In the genomic region with DNA sequence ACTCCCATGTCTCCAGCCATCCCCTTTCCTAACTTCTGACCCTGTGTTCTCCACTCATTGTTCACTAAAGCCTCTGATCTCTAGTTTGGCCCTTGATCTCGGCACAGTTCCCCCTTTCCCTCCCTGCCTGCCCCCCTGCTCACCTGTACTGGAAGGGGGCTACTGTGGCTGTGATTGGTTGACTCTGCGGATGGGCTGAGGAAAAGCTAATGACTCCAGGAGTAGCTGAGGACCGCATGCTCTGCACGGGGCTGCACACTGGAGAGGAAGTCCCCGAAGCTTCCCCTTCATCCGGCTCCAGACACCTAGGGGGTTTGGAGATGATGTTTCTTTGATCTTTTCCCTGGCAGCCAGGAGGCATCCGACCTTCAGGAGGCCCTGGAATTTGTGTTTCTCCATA, we compare ENCODE assay signal across 8 mouse cellular contexts. TPM values are rescaled to one million over a fixed set of nuclear protein-coding genes. Genes with fewer than 3 reads are reported as not detected.
DNase-seq lines count a peak whose midpoint lies in the region; ATAC-seq and TF ChIP-seq lines count a peak whose summit lies in the region.

A gene (minus strand): TSS at position 277 of the 400 bp plus-strand sequence.

- no peak within 1 kb of the TSS for H3K4me3 ChIP-seq in spleen, adult 2 months (ENCODE audit: extremely low read depth, insufficient read depth, insufficient read length)
- H3K4me3 ChIP-seq in forebrain, embryonic 12.5 days (replicated peaks) = no peak within 1 kb of the TSS
- no peak within 1 kb of the TSS for H3K4me3 ChIP-seq in hindbrain, postnatal 0 days (ENCODE audit: low read length)
- no peak within 1 kb of the TSS for H3K4me3 ChIP-seq in neural tube, embryonic 13.5 days

- ATAC-seq in forebrain, embryonic 12.5 days (ENCODE audit: low FRiP score) = no peak
- no peak for ATAC-seq in hindbrain, postnatal 0 days
- ATAC-seq in neural tube, embryonic 13.5 days (ENCODE audit: low read depth) = no peak
- no peak for ATAC-seq in frontal cortex, adult (ENCODE audit: low TSS enrichment)

- no peak for TF ChIP-seq CTCF in spleen, adult 2 months (IDR thresholded peaks at IDR 0.05; ENCODE audit: extremely low read depth, insufficient read depth, insufficient read length, insufficient replicate concordance)
- no peak for TF ChIP-seq CTCF in hindbrain, postnatal 0 days (IDR thresholded peaks at IDR 0.05; ENCODE audit: low read depth)

- H3K4me2 ChIP-seq in forebrain, embryonic 12.5 days = no peak within 1 kb of the TSS
- H3K4me2 ChIP-seq in hindbrain, postnatal 0 days (ENCODE audit: low read depth, low read length) = no peak within 1 kb of the TSS
- H3K4me2 ChIP-seq in neural tube, embryonic 13.5 days = no peak within 1 kb of the TSS

- DNase-seq in spleen, adult 2 months (ENCODE audit: low read depth in 1 of 2, low spot score in 2 of 2) = no peak
- no peak for DNase-seq in spleen, postnatal 4 days (ENCODE audit: low spot score in 2 of 2)
- DNase-seq in hindbrain, postnatal 0 days (ENCODE audit: low spot score) = no peak
- no peak for DNase-seq in spleen, postnatal 36 days (ENCODE audit: low spot score in 2 of 2)
- DNase-seq in retina, embryonic 14.5 days (ENCODE audit: low spot score) = no peak

- no peak within 1 kb of the TSS for H3K27ac ChIP-seq in spleen, adult 2 months (ENCODE audit: insufficient read depth, low read length)
- no peak within 1 kb of the TSS for H3K27ac ChIP-seq in forebrain, embryonic 12.5 days
- H3K27ac ChIP-seq in hindbrain, postnatal 0 days = no peak within 1 kb of the TSS
- H3K27ac ChIP-seq in neural tube, embryonic 13.5 days (replicated peaks) = no peak within 1 kb of the TSS

- H3K9ac ChIP-seq in forebrain, embryonic 12.5 days = no peak within 1 kb of the TSS
- no peak within 1 kb of the TSS for H3K9ac ChIP-seq in hindbrain, postnatal 0 days (replicated peaks; ENCODE audit: low read length)
- no peak within 1 kb of the TSS for H3K9ac ChIP-seq in neural tube, embryonic 13.5 days

- no peaks in the 10 kb centered on the region for H3K27me3 ChIP-seq in spleen, adult 2 months (ENCODE audit: control insufficient read depth, insufficient read depth, low read length)
- H3K27me3 ChIP-seq in forebrain, embryonic 12.5 days = no peaks in the 10 kb centered on the region
- H3K27me3 ChIP-seq in hindbrain, postnatal 0 days (ENCODE audit: insufficient read depth, low read length) = no peaks in the 10 kb centered on the region
- H3K27me3 ChIP-seq in neural tube, embryonic 13.5 days = no peaks in the 10 kb centered on the region

- WGBS in spleen, adult 2 months = 81% methylated on average over 7 of the region's 7 CpGs
- WGBS in forebrain, embryonic 12.5 days = 52% methylated on average over 7 of the region's 7 CpGs
- WGBS in hindbrain, postnatal 0 days = 49% methylated on average over 7 of the region's 7 CpGs
- 43% methylated on average over 7 of the region's 7 CpGs for WGBS in neural tube, embryonic 13.5 days

- no peaks in the 10 kb centered on the region for H3K9me3 ChIP-seq in forebrain, embryonic 12.5 days
- no peaks in the 10 kb centered on the region for H3K9me3 ChIP-seq in hindbrain, postnatal 0 days (ENCODE audit: low read length)
- H3K9me3 ChIP-seq in neural tube, embryonic 13.5 days = no peaks in the 10 kb centered on the region

- TF ChIP-seq POLR2A in spleen, adult 2 months (IDR thresholded peaks at IDR 0.05; ENCODE audit: low read depth, low read length) = no peak

- no peaks in the 10 kb centered on the region for H3K36me3 ChIP-seq in spleen, adult 2 months (ENCODE audit: control insufficient read depth, insufficient read depth, low read length)
- H3K36me3 ChIP-seq in forebrain, embryonic 12.5 days (replicated peaks) = no peaks in the 10 kb centered on the region
- H3K36me3 ChIP-seq in hindbrain, postnatal 0 days (ENCODE audit: insufficient read depth, low read length) = no peaks in the 10 kb centered on the region
- H3K36me3 ChIP-seq in neural tube, embryonic 13.5 days = no peaks in the 10 kb centered on the region

- no peaks in the 10 kb centered on the region for H3K4me1 ChIP-seq in spleen, adult 2 months (ENCODE audit: control insufficient read depth, insufficient read depth, insufficient read length)
- peaks cover 16% of the 10 kb centered on the region for H3K4me1 ChIP-seq in forebrain, embryonic 12.5 days
- peaks cover 12% of the 10 kb centered on the region; the same call in 1 of the 2 replicates for H3K4me1 ChIP-seq in hindbrain, postnatal 0 days (ENCODE audit: insufficient read depth, low read length)
- H3K4me1 ChIP-seq in neural tube, embryonic 13.5 days (replicated peaks) = peaks cover 33% of the 10 kb centered on the region

RNA-seq across cellular contexts. Expression of the gene that starts here (rescaled TPM):
- polyA plus RNA-seq in spleen, adult 2 months (2012; rRNA removed) = 15.0 and 16.3 TPM in 2 replicates
- 32.4 and 37.9 TPM in 2 replicates for polyA plus RNA-seq in forebrain, embryonic 12.5 days (2016; fragmentation: Nextera tagmentation; extraction: Ambion mirVana)
- 90.0 and 106 TPM in 2 replicates for total RNA-seq in hindbrain, postnatal 0 days (2014; rRNA removed)
- polyA plus RNA-seq in hindbrain, postnatal 0 days (2015; fragmentation: Nextera tagmentation; extraction: Ambion mirVana) = 38.6 and 39.9 TPM in 2 replicates
- polyA plus RNA-seq in neural tube, embryonic 13.5 days (2015; fragmentation: Nextera tagmentation; extraction: Ambion mirVana) = 34.9 and 38.6 TPM in 2 replicates
